Mouse (Mus musculus) spleen, adult 12 weeks (tissue): ENCODE measurements around the gene Naa30.

Experiments used
- DNase-seq: peaks from one replicate; pipeline ENCODE4 v3.0.0; 2022; ENCODE audit warnings: low spot score

The Naa30 gene

DNA sequence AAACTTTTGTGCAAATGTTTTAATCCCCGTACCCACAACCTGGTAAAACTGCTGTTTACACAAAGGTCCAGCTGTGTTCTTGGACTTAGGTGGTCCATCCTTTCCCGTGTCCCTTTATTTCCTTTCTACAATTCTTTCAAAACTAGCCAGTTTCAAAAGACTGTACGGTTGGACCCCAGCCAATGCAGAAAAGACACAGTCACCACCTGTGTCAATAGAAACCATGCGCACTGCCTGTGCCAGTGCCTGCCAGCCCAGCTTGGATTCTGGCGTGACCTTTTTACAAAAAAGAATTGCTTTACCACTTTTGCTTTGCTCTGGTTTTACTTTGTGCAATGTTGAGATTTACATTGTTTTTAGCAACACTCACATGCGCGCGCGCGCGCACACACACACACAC is 55.0 kb downstream of the Naa30 start:
- DNase-seq, result no peak

DNA sequence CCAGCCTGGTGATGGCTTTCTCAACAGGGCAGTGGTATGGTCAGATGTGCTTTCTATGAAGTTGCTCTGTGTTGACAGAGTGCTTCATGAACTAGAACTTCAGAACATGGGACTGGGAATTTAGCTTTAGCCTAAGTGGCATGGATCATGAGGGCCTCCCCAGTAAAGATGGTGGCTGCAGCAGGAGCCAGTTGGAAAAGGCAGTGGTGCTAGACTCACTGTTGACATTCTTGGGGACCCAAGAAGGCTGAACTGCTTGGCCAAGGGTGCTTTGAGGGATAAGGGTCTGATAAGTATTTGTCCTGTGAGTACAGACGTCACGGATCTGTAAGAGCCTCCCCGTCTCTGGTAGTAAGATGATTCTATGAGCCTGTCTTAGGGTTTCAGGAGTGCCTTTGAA is 59.8 kb downstream of the Naa30 start:
- no peak for DNase-seq

DNA sequence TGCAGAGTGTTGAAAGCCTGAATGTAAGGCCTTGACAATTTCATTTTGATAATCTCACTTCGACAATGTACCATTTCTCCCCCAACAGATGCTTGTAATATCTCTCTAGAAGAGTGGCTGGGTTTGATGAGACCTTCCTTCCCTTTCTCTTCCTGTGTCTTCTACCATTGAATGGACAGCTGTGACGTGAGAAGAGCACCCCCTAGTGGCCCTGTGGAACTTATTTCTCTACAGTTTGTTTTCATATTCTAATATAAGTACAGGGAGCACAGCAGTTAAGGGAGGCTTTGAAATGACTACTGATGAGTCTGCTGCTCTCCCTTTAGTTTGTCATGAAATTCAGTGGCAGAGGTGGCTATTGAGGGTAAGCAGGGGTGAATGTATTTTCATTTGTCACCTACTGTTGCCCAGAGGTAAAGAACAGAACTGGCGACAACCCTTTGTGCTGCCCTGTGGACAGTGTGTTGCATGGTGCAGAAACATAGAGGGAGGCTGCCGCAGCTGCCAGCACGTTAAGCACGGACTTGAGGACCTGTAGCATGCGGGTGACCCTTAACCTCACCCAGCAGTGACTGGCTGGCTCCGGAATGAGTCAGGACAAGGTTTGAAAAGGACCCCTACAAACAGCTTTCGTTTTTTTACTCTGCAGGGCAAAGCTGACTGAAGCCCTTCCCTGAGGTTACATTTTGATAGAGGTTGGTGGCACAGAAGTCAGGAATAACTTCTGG is 62.9 kb downstream of the Naa30 start:
- no peak for DNase-seq

DNA sequence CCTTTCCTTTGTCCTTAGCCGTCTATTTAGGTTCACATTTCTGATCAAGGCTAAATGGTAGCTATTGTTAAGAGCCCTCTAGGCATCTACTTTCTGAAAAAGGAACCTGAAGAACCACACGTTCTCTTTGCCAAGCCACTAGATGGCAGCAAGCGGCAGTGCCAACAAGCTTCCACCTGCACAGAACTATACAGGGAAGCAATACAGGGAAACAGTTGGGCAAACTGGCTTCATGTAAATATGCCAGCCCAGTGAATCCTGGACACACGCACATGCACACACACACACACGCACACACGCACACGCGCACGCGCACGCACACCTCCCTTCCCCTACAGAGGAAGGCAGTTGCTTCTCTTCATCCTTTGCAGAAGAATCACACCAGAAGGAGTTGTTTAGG is 66.2 kb downstream of the Naa30 start:
- DNase-seq, result no peak
